Mouse (Mus musculus) embryonic facial prominence, embryonic 11.5 days (tissue): ENCODE results near the gene Cfap65. TPM values are rescaled to one million over a fixed set of nuclear protein-coding genes. Genes with fewer than 3 reads are reported as not detected.

Experiments used
- ATAC-seq: fragments of 200-750 bp; cut with Nextera tagmentation; replicated peaks from 2 replicates; pipeline ENCODE4 v1.8.0; 2017; ENCODE audit warnings: low read depth; ENCODE audit not compliant: insufficient number of reproducible peaks, low FRiP score, low TSS enrichment
- DNase-seq: peaks from one replicate; pipeline ENCODE4 v3.0.0-alpha.2; 2015; ENCODE audit warnings: low spot score
- H3K27ac ChIP-seq: fragments of 300-500 bp; sonication (generic); replicated peaks from 2 replicates; pipeline ENCODE4 v1.5.1; 2014; ENCODE audit warnings: mild to moderate bottlenecking, low read depth, low read length, control low read depth
- H3K27me3 ChIP-seq: fragments of 300-500 bp; sonication (generic); 2 replicates; pipeline ENCODE4 v1.6.1; 2014; ENCODE audit warnings: mild to moderate bottlenecking, low read length, moderate library complexity, mixed read lengths; ENCODE audit not compliant: control insufficient read depth, insufficient read depth
- H3K36me3 ChIP-seq: fragments of 300-500 bp; sonication (generic); replicated peaks from 2 replicates; pipeline ENCODE4 v1.6.1; 2014; ENCODE audit warnings: low read depth, mild to moderate bottlenecking, low read length, moderate library complexity, mixed read lengths; ENCODE audit not compliant: control insufficient read depth, insufficient read depth
- H3K4me1 ChIP-seq: fragments of 300-500 bp; sonication (generic); 2 replicates; pipeline ENCODE4 v1.6.1; 2014; ENCODE audit warnings: low read length, mixed read lengths; ENCODE audit not compliant: control insufficient read depth, insufficient read depth
- H3K4me2 ChIP-seq: fragments of 300-500 bp; sonication (generic); 2 replicates; pipeline ENCODE4 v1.6.1; 2014; ENCODE audit warnings: low read depth, mild to moderate bottlenecking, control low read depth, low read length, moderate library complexity
- H3K4me3 ChIP-seq: fragments of 300-500 bp; sonication (generic); 2 replicates; pipeline ENCODE4 v1.5.1; 2014; ENCODE audit warnings: low read depth, low read length, control low read depth
- H3K9ac ChIP-seq: fragments of 300-500 bp; sonication (generic); replicated peaks from 2 replicates; pipeline ENCODE4 v1.6.1; 2014; ENCODE audit warnings: mild to moderate bottlenecking, control low read depth, low read length
- H3K9me3 ChIP-seq: fragments of 300-500 bp; sonication (generic); replicated peaks from 2 replicates; pipeline ENCODE4 v1.6.1; 2016; ENCODE audit warnings: mild to moderate bottlenecking, low read length, inconsistent platforms, mixed read lengths; ENCODE audit not compliant: control insufficient read depth
- WGBS: fragments of 180-500 bp; shearing (Covaris S2); extraction: QIAGEN DNeasy Blood & Tissue Kit; methylation state at CpG from one replicate; pipeline ENCODE4 v1.1.7; 2014; 5-methylcytosine and 5-hydroxymethylcytosine counted together
- polyA plus RNA-seq: library from polyadenylated mRNA; unstranded; fragments of >200 nt; fragmentation: Nextera tagmentation; extraction: Ambion mirVana; gene quantifications from 2 replicates; pipeline ENCODE4 v1.2.1, GENCODE M21; 2014

Cfap65 gene
- polyA plus RNA-seq, 1 experiment from 2014 or later, result not detected

DNA sequence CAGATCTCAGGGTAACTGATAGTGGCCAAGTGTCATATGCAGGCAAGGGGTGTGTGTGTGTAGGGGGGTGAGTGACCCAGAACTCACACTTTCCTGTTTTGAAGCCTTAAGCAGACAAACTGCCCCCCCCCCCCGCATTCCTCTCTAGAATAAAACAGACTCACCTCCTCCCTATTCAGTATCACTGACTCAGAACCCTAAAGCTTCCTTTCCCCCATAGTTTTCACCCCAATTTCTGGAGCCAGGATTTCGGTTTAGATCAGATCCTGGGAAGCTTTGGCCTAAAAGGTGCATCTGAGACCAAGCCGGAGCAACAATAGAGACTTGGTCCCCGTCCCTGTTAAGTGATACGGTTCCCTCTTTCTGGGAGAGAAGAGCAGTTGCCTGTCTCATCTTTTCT is 52.0 kb downstream of the Cfap65 start:
- H3K9me3 ChIP-seq, result no peaks in the 10 kb centered on the region
- peaks cover 70% of the 10 kb centered on the region for H3K27me3 ChIP-seq
- peaks cover 10% of the 10 kb centered on the region for H3K4me1 ChIP-seq
- H3K36me3 ChIP-seq, result no peaks in the 10 kb centered on the region
- H3K4me2 ChIP-seq, result no peak overlapping the region
- ATAC-seq (no peak), DNase-seq (no peak)
- H3K27ac ChIP-seq, result no peak overlapping the region
- H3K4me3 ChIP-seq, result no peak overlapping the region
- H3K9ac ChIP-seq, result no peak overlapping the region
- 2% methylated on average over 5 of the region's 5 CpGs for WGBS

- H3K27me3 ChIP-seq, result peaks cover 69% of the 10 kb centered on the region
- no peaks in the 10 kb centered on the region for H3K36me3 ChIP-seq
- no peak overlapping the region for H3K4me3 ChIP-seq
- no peaks in the 10 kb centered on the region for H3K9me3 ChIP-seq
- 2% methylated on average over 8 of the region's 8 CpGs for WGBS
- peaks cover 10% of the 10 kb centered on the region for H3K4me1 ChIP-seq
- DNase-seq (no peak), ATAC-seq (no peak)
- H3K9ac ChIP-seq, result no peak overlapping the region
- H3K27ac ChIP-seq, result no peak overlapping the region
- H3K4me2 ChIP-seq, result no peak overlapping the region
Measured at GRCm38 (mm10) chr1:74882828-74883227, 52.6 kb downstream of the Cfap65 start.

DNA sequence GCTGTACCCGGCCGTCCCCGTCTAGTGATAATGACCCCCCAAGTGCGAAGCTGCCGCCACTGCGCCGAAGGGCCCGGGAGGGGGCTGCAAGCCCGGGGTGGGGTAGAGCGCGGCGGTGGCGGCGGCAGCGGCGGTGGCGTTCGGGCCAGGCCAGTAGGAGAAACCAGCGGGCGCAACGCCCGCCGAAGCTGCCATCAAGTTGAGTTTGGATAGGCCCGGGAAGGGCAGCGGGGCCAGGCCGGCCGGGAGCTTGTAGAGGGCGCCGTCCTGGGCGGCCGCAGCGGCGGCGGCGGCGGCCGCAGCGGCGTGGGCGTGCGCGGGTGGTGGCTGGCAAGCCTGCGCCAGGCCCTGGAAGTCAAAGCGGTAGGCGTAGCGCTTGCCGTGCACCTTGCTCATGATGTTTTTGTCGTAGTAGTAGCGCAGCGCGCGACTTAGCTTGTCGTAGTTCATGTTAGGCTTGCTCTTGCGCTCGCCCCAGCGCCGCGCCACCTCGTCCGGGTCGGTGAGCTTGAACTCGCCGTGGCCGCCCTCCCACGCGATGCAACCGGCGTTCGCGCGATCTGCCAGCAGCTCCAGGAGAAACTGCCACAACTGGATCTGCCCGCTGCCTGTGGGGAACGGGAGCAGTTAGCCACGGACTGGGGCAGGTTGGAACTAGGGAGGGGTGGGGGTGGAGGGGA is 53.2 kb downstream of the Cfap65 start:
- no peak overlapping the region for H3K27ac ChIP-seq
- 0 out of 2 replicates have a peak overlapping the region, but pooled peaks have one; percentile 18 for H3K9ac ChIP-seq
- H3K27me3 ChIP-seq, result peaks cover 65% of the 10 kb centered on the region
- H3K9me3 ChIP-seq, result no peaks in the 10 kb centered on the region
- H3K4me2 ChIP-seq, result peak overlapping the region; percentile 61
- H3K4me3 ChIP-seq, result peak overlapping the region; percentile 21
- peaks cover 10% of the 10 kb centered on the region for H3K4me1 ChIP-seq
- H3K36me3 ChIP-seq, result no peaks in the 10 kb centered on the region
- ATAC-seq (no peak), DNase-seq (no peak)
- WGBS, result under 1% methylated on average over 63 of the region's 74 CpGs

DNA sequence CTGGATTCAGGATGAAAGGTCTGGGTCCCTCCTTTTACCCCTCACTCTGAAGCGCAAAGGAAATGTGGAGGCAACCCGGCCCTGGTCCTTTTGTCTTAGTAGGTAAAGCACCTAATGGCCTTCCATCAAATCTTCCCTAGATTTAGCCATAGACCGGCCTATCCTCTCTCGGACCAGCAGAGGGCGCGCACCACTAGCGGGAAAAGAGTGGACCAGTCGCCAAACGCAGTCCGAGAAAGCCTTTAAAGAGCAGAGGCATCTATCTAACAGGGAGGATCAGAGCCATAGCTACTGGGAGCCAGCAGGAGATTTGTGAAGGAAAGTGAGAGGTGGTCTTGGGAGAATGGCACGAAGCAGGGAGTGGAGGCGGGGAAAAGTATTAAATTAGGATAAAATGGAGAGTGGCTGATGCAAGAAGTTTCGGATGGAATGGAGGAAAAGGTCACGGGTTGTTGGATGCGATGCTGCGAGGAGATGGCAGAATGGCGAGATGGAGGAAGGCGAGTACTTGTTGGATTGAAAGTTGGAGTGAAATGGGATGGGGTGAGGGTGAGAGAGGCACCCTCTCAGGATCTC is 54.5 kb downstream of the Cfap65 start:
- H3K27ac ChIP-seq, result no peak overlapping the region
- no peak overlapping the region for H3K9ac ChIP-seq
- DNase-seq (peak; percentile 87), ATAC-seq (no peak)
- no peaks in the 10 kb centered on the region for H3K36me3 ChIP-seq
- peaks cover 10% of the 10 kb centered on the region for H3K4me1 ChIP-seq
- no peaks in the 10 kb centered on the region for H3K9me3 ChIP-seq
- no peak overlapping the region for H3K4me3 ChIP-seq
- 2% methylated on average over 18 of the region's 18 CpGs for WGBS
- peaks cover 53% of the 10 kb centered on the region for H3K27me3 ChIP-seq
- H3K4me2 ChIP-seq, result no peak overlapping the region

GRCm38 (mm10) chr1:74877199-74877598 is 58.2 kb downstream of the Cfap65 start:
- Histone ChIP-seq H3K36me3 (no peaks in the 10 kb centered on the region), H3K27me3 (peaks cover 17% of the 10 kb centered on the region), H3K4me1 (peaks cover 3% of the 10 kb centered on the region; the same call in 1 of the 2 replicates), H3K4me2 (no peak overlapping the region), H3K27ac (no peak overlapping the region), H3K9me3 (no peaks in the 10 kb centered on the region), H3K4me3 (no peak overlapping the region), H3K9ac (no peak overlapping the region)
- 56% methylated on average over 3 of the region's 3 CpGs for WGBS
- DNase-seq (no peak), ATAC-seq (no peak)

DNA sequence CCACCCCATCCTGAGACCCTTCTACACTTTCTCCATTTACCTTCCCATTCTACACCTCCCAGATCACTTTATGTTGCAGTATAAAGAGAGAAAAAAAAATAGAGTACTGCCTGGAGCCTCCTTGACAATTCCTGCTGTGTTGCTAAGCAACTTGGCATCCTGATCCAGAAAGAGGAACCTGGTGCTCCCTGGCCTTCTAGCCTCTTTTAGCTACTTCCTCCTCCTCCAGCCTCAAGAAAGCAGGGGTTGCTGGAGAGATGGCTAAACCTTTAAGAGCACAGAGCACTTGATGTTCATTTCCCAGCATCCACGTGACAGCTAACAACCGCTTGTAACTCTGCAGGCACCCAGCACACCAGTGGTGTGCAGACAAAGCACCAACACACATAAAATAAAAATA is 63.2 kb downstream of the Cfap65 start:
- ATAC-seq (no peak), DNase-seq (no peak)
- no peaks in the 10 kb centered on the region for H3K4me1 ChIP-seq
- 73% methylated on average over 2 of the region's 2 CpGs for WGBS
- H3K4me2 ChIP-seq, result no peak overlapping the region
- no peaks in the 10 kb centered on the region for H3K9me3 ChIP-seq
- H3K9ac ChIP-seq, result no peak overlapping the region
- no peak overlapping the region for H3K27ac ChIP-seq
- H3K4me3 ChIP-seq, result no peak overlapping the region
- no peaks in the 10 kb centered on the region for H3K27me3 ChIP-seq
- no peaks in the 10 kb centered on the region for H3K36me3 ChIP-seq

DNA sequence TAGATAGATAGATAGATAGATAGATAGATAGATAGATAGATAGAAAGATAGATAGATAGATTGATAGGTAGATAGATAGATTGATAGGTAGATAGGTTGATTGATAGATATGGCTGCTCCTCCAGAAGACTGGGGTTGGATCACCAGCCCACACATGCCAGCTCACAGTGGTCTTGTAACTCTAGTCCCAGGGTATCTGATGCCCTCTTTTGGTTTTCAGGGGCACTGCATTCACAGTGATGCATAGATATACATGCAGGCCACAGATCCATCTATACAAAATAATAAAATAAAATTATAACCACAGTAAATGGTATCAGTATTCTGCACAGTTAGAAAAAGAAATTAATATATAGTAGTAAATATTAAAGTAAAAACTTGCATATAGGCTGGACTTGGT is 73.6 kb downstream of the Cfap65 start:
- Histone ChIP-seq H3K4me2 (no peak overlapping the region), H3K36me3 (no peaks in the 10 kb centered on the region), H3K27ac (no peak overlapping the region), H3K9me3 (no peaks in the 10 kb centered on the region), H3K4me3 (no peak overlapping the region), H3K4me1 (peaks cover 2% of the 10 kb centered on the region; the same call in 1 of the 2 replicates), H3K27me3 (peaks cover 22% of the 10 kb centered on the region), H3K9ac (no peak overlapping the region)
- ATAC-seq, result no peak
- DNase-seq, result no peak

GRCm38 (mm10) chr1:74859223-74859984 is 76.0 kb downstream of the Cfap65 start:
- WGBS, result 33% methylated on average over 6 of the region's 6 CpGs
- no peak overlapping the region for H3K4me2 ChIP-seq
- H3K9me3 ChIP-seq, result no peaks in the 10 kb centered on the region
- H3K27ac ChIP-seq, result no peak overlapping the region
- no peak for DNase-seq
- H3K36me3 ChIP-seq, result no peaks in the 10 kb centered on the region
- peaks cover 2% of the 10 kb centered on the region; the same call in 1 of the 2 replicates for H3K4me1 ChIP-seq
- no peak overlapping the region for H3K9ac ChIP-seq
- no peak for ATAC-seq
- no peak overlapping the region for H3K4me3 ChIP-seq
- peaks cover 41% of the 10 kb centered on the region for H3K27me3 ChIP-seq
